Mouse (Mus musculus) subcutaneous adipose tissue, adult 2 months (tissue): ENCODE results near the gene 4930412O13Rik. TPM values are rescaled to one million over a fixed set of nuclear protein-coding genes. Genes with fewer than 3 reads are reported as not detected.

Source experiments
- polyA plus RNA-seq: library from polyadenylated mRNA; depleted of rRNA; stranded (reverse); fragments of >200 nt; gene quantifications from 2 replicates; pipeline ENCODE4 v1.2.3, GENCODE M21; 2012; ENCODE audit warnings: low replicate concordance; rRNA removed

Gene 4930412O13Rik
- not detected in 2 replicates for polyA plus RNA-seq

DNA sequence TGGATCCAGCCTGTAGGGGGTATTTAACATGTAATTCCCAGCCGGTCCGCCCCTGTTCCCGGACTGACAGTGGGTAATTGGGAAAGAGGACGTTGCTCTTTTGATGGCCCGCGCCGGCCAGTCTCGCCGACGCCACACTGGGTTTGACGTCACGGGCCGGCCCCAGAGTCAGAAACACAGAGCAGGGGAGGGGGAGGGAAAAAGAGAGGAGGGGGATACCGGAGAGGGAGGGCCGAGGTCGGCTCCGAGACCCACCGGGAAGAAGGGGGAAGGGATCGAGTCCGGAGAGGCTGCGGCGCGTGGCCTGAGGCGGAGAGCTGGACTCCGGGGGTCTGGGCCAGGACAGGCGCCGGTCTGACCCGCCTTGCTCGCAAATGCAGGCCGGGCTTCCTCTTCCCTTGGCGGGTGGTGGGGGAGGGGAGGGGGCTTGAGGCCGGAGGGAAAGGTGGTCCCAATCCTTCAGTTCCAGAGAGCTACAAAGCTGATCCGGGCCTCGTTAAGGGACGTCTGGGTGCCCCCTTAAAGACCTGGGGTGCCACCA, at the start of gene 4930412O13Rik:
4930412O13Rik (plus strand) TSS at position 202 of the 541 bp plus-strand sequence.

DNA sequence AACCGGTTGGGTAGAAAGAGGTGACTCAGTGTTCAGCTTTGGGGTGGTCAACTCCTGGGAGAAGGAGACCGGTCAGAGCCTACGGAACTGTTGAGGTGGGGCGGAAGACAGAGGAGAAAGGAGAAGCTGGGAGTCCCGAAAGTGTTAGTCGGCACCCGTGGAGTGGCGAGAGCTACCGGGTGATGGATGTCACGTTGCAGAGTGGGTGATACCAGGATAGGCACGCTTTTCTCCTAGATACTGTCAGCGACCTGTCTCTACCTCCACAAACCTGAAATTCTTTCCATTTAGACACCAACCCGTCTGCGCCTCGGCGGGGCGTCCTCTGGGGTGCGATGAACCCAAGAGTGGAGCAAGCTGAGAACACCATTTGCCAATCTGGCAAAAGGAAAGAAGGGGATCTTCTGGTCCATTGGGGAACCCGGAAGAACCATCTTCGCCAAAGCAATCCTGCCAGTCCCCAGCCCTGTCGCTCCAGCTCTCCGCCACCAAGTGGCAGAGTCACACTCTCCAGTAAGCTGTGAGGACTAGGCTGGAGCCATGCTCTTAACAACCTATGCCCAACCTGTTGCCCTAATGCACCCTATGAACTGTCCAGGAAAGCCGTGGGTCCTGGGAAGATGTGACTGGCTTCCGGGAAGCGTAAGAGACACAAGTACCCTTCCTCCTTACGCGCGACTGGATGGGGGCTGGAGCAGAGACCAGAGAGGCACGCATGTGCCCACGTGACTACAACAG, 8.0 kb downstream of the 4930412O13Rik start, which contains the start of gene 9230102O04Rik:
9230102O04Rik (minus strand) TSS at position 628 of the 738 bp plus-strand sequence.

DNA sequence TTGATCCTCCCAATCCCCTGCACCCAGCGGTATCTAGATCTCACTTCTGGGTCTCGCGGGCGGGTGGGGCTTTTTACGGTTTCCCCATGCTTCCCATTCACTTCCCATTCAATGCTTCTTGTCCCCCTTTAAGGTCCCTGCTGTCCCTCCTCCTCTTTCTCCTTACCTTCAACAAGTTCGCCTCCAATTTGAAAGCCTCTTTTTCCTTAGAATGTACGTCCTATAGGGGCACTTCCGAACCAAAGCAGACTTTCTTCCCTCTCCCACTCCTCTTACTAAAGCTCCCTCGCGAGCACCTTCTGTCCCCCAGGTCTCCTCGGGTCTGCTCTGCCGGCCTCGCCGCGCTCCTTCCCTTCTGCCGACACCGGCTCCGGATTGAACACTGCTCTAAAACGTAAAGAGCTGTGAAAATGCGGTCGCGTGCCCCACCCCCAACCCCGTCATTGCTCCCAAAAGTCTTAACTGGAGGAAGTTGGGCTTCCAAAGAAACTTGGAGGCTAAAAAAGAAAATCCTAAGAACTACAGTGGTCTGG, 8.7 kb downstream of the 4930412O13Rik start, which contains the start of gene Gata3:
Gata3 (minus strand) TSS at position 384 of the 533 bp plus-strand sequence.

Other genes starting within 250 kb of the 4930412O13Rik start
- gene 9230102O04Rik, start 8.3 kb downstream of the 4930412O13Rik start, polyA plus RNA-seq, result not detected in 2 replicates
- 0.79 and 2.2 TPM in 2 replicates for gene Gata3, start 8.8 kb downstream of the 4930412O13Rik start, polyA plus RNA-seq
- gene Taf3, start 167.3 kb downstream of the 4930412O13Rik start, polyA plus RNA-seq, result 4.6 and 5.7 TPM in 2 replicates
- 393 and 570 TPM in 2 replicates for gene Atp5c1, start 199.3 kb downstream of the 4930412O13Rik start, polyA plus RNA-seq
- 3.6 and 4.7 TPM in 2 replicates for gene Kin, start 199.3 kb downstream of the 4930412O13Rik start, polyA plus RNA-seq